Mouse (Mus musculus) midbrain, embryonic 15.5 days (tissue): ENCODE results near the gene Tymp. TPM values are rescaled to one million over a fixed set of nuclear protein-coding genes. Genes with fewer than 3 reads are reported as not detected.

Experiments used
- ATAC-seq: fragments of 200-750 bp; cut with Nextera tagmentation; replicated peaks from 2 replicates; pipeline ENCODE4 v1.8.0; 2017; ENCODE audit warnings: moderate TSS enrichment
- H3K27ac ChIP-seq: fragments of 300-500 bp; sonication (generic); 2 replicates; pipeline ENCODE4 v1.5.1; 2015; ENCODE audit warnings: mild to moderate bottlenecking, inconsistent platforms
- H3K27me3 ChIP-seq: fragments of 300-500 bp; sonication (generic); replicated peaks from 2 replicates; pipeline ENCODE4 v1.6.1; 2015; ENCODE audit warnings: inconsistent platforms
- H3K36me3 ChIP-seq: fragments of 300-500 bp; sonication (generic); replicated peaks from 2 replicates; pipeline ENCODE4 v1.6.1; 2015; ENCODE audit warnings: inconsistent platforms
- H3K4me1 ChIP-seq: fragments of 300-500 bp; sonication (generic); 2 replicates; pipeline ENCODE4 v1.6.1; 2015; ENCODE audit warnings: inconsistent platforms
- H3K4me2 ChIP-seq: fragments of 300-500 bp; sonication (generic); 2 replicates; pipeline ENCODE4 v1.6.1; 2015; ENCODE audit warnings: inconsistent platforms, mild to moderate bottlenecking, moderate library complexity
- H3K4me3 ChIP-seq: fragments of 300-500 bp; sonication (generic); 2 replicates; pipeline ENCODE4 v1.5.1; 2015; ENCODE audit warnings: mild to moderate bottlenecking, inconsistent platforms
- H3K9ac ChIP-seq: fragments of 300-500 bp; sonication (generic); 2 replicates; pipeline ENCODE4 v1.6.1; 2015; ENCODE audit warnings: mild to moderate bottlenecking, inconsistent platforms
- H3K9me3 ChIP-seq: fragments of 300-500 bp; sonication (generic); 2 replicates; pipeline ENCODE4 v1.6.1; 2016; ENCODE audit warnings: inconsistent platforms
- WGBS: fragments of 180-500 bp; shearing (Covaris S2); methylation state at CpG from one replicate; pipeline ENCODE4 v1.1.7; 2015; ENCODE audit warnings: mixed read lengths; 5-methylcytosine and 5-hydroxymethylcytosine counted together
- polyA plus RNA-seq: library from polyadenylated mRNA; unstranded; fragments of >200 nt; fragmentation: Nextera tagmentation; extraction: Ambion mirVana; gene quantifications from 2 replicates; pipeline ENCODE4 v1.2.1, GENCODE M21; 2015

Tymp gene
- polyA plus RNA-seq, result 2.1 and 2.7 TPM in 2 replicates

DNA sequence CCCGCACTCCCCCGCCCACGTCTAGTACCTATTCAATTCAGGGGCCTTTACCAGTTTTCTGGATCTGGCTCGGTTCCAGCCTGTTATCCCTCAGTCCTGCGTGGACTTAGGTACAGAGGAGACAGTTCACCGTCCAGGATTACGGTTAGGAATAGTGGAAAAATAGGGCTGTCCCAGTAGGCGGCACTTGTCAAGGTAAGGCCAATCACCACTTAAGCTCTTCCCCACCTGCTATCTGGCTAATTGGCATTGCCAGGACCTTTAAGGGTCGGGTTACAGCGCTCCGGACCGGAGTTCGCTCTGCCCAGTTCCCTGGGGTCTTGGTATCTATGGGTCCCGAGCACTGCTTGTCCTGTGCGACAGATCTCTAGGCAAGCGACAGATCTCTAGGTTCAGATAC lies at the start of gene Tymp:
Gene Tymp (minus strand): TSS at position 83 of the 400 bp plus-strand sequence.
- Histone ChIP-seq H3K4me1 (peaks cover 34% of the 10 kb centered on the region), H3K27ac (no peak within 1 kb of the TSS), H3K9ac (no peak within 1 kb of the TSS), H3K4me2 (no peak within 1 kb of the TSS), H3K27me3 (peaks cover 42% of the 10 kb centered on the region), H3K4me3 (no peak within 1 kb of the TSS), H3K36me3 (peaks cover 3% of the 10 kb centered on the region; the same call in 1 of the 2 replicates), H3K9me3 (no peaks in the 10 kb centered on the region)
- 24% methylated on average over 16 of the region's 16 CpGs for WGBS
- no peak for ATAC-seq

DNA sequence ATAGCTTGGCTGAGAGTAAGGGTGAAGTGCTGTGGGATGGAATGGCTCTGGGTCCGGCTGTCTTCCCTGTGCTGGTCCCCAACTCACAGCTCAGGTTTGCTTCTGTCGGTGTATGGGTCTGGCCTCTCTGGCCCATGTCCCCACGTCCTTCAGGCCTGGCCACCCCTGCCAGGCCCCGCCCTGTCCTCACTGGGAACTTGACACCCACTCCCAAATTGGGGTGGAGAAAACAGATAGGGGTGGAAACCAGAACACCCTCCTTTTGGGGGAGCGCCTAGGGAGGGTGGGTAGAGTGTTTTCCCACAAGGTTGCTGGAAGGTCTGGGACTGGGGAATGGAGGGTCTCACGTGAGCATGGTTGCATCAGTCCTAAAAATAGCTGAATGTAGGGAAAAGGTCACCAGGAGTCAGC lies 48.9 kb upstream of the Tymp start, which contains the start of gene Cpt1b:
Gene Cpt1b (minus strand): TSS at position 153 of the 411 bp plus-strand sequence.
- Histone ChIP-seq H3K9ac (no peak within 1 kb of the TSS), H3K4me1 (peaks cover 15% of the 10 kb centered on the region), H3K4me3 (no peak within 1 kb of the TSS), H3K36me3 (peaks cover 18% of the 10 kb centered on the region), H3K4me2 (no peak within 1 kb of the TSS), H3K9me3 (no peaks in the 10 kb centered on the region), H3K27ac (no peak within 1 kb of the TSS), H3K27me3 (no peaks in the 10 kb centered on the region)
- no peak for ATAC-seq
- WGBS, result 47% methylated on average over 6 of the region's 6 CpGs

DNA sequence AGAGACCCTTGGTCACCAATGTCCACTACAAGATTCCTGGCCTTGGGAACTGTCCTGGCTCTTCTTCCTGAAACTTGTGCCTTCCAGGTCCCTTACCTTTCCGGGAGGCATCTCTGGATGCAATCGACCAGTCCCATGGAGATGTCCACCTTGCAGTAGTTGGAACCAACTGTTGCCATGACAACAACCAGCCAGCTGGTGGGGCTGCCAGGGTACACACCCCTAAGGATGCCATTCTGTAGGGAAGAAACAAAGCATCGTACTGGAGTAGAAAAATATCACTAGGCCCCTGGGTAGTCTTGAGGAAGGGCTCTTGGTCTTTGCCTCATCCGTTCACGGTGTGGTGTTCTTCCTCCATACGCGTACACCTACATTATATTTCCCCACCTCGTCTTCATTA lies 47.8 kb upstream of the Tymp start:
- Histone ChIP-seq H3K27ac (no peak overlapping the region), H3K9me3 (no peaks in the 10 kb centered on the region), H3K9ac (no peak overlapping the region), H3K36me3 (peaks cover 23% of the 10 kb centered on the region), H3K27me3 (no peaks in the 10 kb centered on the region), H3K4me2 (no peak overlapping the region), H3K4me3 (no peak overlapping the region), H3K4me1 (peaks cover 11% of the 10 kb centered on the region)
- no peak for ATAC-seq
- WGBS, result 84% methylated on average over 8 of the region's 8 CpGs

DNA sequence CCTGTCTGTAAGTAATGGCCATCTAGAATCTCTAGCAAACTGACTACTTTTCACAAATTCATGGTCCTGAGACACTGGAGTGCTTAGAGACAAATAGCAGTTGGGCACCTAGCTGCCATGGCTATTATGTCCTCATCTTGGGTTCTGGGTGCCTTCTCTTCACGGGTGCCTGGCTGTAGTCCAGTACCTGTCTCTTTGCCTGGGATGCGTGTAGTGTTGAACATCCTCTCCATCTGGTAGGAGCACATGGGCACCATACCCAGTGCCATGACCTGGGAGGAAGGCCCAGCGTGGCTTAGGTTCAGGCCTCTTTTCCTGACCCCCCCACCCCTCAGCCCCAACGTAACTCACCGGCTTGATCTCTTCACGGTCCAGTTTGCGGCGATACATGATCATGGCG lies 45.1 kb upstream of the Tymp start:
- 96% methylated on average over 9 of the region's 9 CpGs for WGBS
- peaks cover 20% of the 10 kb centered on the region for H3K36me3 ChIP-seq
- H3K9me3 ChIP-seq, result no peaks in the 10 kb centered on the region
- H3K9ac ChIP-seq, result no peak overlapping the region
- H3K27me3 ChIP-seq, result no peaks in the 10 kb centered on the region
- H3K4me3 ChIP-seq, result no peak overlapping the region
- no peak for ATAC-seq
- no peak overlapping the region for H3K4me2 ChIP-seq
- no peak overlapping the region for H3K27ac ChIP-seq
- H3K4me1 ChIP-seq, result no peaks in the 10 kb centered on the region

DNA sequence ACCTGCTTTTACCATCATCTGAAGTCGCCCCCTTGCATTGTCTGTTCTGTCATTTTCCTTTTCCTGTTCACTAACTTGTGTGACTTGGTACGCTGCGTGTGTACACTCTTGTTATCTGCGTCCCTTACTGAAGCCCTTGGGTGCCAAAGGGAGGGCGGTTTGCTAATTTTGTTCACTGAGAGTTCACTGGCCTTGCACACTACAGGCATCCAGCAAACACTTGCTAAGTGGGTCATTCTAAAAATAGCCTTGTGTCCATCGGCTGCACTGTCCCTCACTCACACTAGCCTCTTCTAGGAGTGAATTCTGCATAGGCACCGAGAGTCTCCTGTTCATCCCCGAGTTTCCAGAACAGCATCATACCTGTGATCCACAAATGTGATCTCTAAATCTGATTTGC lies 38.4 kb upstream of the Tymp start:
- Histone ChIP-seq H3K27me3 (no peaks in the 10 kb centered on the region), H3K4me1 (no peaks in the 10 kb centered on the region), H3K4me3 (no peak overlapping the region), H3K36me3 (peaks cover 3% of the 10 kb centered on the region), H3K4me2 (no peak overlapping the region), H3K9me3 (no peaks in the 10 kb centered on the region), H3K9ac (no peak overlapping the region), H3K27ac (no peak overlapping the region)
- WGBS, result 87% methylated on average over 8 of the region's 8 CpGs
- ATAC-seq, result no peak

DNA sequence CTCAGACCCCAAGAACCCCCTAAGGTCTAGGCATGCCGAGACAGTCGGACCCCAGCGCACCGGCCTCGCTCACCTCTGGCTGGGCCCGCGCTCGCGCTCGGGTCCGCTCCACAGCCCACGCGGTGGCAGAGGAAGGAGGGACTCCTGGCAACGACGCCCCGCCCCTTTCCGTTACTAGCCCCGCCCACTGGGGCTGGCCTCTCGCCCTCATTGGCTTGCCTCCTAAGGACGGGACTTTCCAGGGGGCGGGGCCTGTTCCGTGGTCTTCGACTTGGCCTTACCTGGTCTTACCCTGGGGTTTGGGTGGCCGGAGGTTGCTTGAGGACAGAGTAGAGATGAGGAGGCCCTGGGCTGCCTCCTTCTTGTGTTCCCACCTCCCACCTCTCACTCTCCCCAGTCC lies 33.3 kb upstream of the Tymp start, which contains the start of gene Syce3:
Gene Syce3 (minus strand): TSS at position 386 of the 400 bp plus-strand sequence.
- H3K27me3 ChIP-seq, result no peaks in the 10 kb centered on the region
- no peak within 1 kb of the TSS for H3K4me2 ChIP-seq
- no peaks in the 10 kb centered on the region for H3K36me3 ChIP-seq
- H3K9ac ChIP-seq, result no peak within 1 kb of the TSS
- 87% methylated on average over 24 of the region's 24 CpGs for WGBS
- no peak within 1 kb of the TSS for H3K27ac ChIP-seq
- H3K4me3 ChIP-seq, result no peak within 1 kb of the TSS
- no peaks in the 10 kb centered on the region for H3K4me1 ChIP-seq
- ATAC-seq, result no peak
- no peaks in the 10 kb centered on the region; the same call in 1 of the 2 replicates for H3K9me3 ChIP-seq

DNA sequence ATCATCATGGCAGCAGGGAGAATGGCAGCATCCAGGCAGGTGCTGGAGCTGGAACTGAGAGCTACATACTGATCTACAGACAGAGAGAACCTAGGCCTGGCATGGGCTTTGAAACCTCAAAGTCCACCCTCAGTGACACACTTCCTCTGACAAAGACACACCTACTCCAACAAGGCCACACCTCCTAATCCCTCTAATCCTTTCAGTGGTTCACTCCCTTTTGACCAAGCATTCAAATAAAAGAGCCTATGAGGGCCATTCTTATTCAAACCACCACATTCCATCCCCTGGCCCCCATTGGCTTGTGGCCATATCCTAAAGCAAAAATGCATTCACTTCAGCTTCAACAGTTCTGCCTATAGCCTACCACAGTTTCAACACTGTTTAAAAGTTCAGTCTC lies 29.9 kb upstream of the Tymp start:
- H3K9me3 ChIP-seq, result no peaks in the 10 kb centered on the region; the same call in 1 of the 2 replicates
- no peak overlapping the region for H3K4me3 ChIP-seq
- H3K27me3 ChIP-seq, result no peaks in the 10 kb centered on the region
- no peak for ATAC-seq
- no peak overlapping the region for H3K4me2 ChIP-seq
- H3K36me3 ChIP-seq, result no peaks in the 10 kb centered on the region
- H3K27ac ChIP-seq, result no peak overlapping the region
- no peak overlapping the region for H3K9ac ChIP-seq
- H3K4me1 ChIP-seq, result no peaks in the 10 kb centered on the region

DNA sequence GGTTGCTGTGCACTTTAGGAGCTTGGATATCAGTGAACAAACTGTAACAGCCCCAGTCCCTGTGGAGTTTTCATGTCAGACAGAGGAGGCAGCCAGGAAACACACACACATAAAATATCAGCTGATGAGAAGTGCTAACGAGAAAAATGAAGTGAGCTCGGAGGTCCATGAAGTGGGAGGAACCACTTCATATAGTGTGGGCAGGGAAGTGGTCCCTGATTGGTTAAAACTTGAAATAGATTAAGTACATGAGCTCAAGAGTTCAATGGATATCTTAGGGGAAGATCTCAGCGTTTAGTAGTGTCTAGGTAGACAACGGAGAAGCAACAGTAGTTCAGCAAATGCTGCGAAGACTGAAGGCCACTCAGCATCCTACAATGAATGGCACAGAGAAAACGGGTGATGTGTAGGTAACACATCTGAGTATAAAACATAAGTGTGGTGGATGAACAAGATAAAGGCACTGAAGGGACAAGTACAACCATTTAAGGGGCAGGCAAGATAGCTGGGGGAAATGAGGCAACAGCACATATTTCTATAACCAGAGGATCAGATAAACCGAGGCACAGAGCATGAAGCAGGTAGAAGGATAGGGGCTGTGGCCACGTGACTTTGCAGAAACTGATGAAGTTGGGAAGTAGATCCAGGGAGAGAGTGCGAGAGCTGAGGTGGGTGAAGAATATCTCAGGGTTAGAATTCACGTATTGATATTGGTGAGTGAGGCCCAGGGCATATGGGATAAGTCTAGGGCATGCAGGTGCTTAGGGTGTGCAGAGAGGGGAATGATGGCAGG lies 28.2 kb upstream of the Tymp start:
- H3K4me2 ChIP-seq, result no peak overlapping the region
- WGBS, result 88% methylated on average over 10 of the region's 10 CpGs
- no peaks in the 10 kb centered on the region for H3K27me3 ChIP-seq
- H3K4me1 ChIP-seq, result no peaks in the 10 kb centered on the region
- no peak overlapping the region for H3K4me3 ChIP-seq
- ATAC-seq, result no peak
- no peak overlapping the region for H3K9ac ChIP-seq
- no peaks in the 10 kb centered on the region; the same call in 1 of the 2 replicates for H3K9me3 ChIP-seq
- H3K27ac ChIP-seq, result no peak overlapping the region
- H3K36me3 ChIP-seq, result no peaks in the 10 kb centered on the region

DNA sequence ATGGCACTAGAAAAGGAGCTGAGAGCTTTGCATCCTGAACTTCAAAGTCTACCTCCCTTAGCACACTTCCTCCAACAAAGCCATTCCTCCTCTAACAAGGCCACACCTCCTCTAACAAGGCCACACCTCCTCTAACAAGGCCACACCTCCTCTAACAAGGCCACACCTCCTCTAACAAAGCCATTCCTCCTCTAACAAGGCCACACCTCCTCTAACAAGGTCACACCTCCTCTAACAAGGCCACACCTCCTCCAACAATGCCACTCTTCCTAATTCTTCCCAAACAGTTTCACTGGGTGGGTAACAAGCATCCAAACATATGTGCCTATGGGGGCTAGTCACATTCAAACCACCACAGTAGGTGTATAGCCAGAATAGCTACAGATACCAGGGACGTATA lies 25.6 kb upstream of the Tymp start:
- Histone ChIP-seq H3K9me3 (no peaks in the 10 kb centered on the region), H3K36me3 (no peaks in the 10 kb centered on the region), H3K27me3 (no peaks in the 10 kb centered on the region), H3K4me2 (no peak overlapping the region), H3K27ac (no peak overlapping the region), H3K9ac (no peak overlapping the region), H3K4me3 (no peak overlapping the region), H3K4me1 (no peaks in the 10 kb centered on the region)
- no peak for ATAC-seq
- WGBS, result 87% methylated on average over 1 of the region's 1 CpGs

DNA sequence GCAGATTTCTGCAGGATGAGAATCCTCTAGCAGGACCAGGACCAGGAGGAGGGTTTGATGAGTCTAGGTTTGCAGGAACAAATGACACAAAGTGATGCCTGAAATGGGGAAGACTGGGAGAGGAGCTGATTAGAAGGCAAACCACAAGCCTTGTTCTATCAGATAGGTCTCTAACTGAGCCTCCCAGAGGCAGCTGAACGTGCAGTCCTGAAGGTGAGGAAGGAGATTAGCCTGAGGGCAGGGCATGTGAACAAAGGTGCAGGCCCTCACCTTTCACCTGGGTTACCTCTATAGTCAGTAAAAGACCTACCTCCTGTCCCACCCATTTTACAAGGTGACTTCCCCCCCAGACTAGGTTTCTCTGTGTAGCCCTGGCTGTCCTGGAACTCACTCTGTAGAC lies 22.9 kb upstream of the Tymp start:
- Histone ChIP-seq H3K4me3 (no peak overlapping the region), H3K4me1 (no peaks in the 10 kb centered on the region), H3K27ac (no peak overlapping the region), H3K9me3 (no peaks in the 10 kb centered on the region), H3K4me2 (no peak overlapping the region), H3K36me3 (no peaks in the 10 kb centered on the region), H3K27me3 (no peaks in the 10 kb centered on the region), H3K9ac (no peak overlapping the region)
- 56% methylated on average over 1 of the region's 1 CpGs for WGBS
- ATAC-seq, result no peak

DNA sequence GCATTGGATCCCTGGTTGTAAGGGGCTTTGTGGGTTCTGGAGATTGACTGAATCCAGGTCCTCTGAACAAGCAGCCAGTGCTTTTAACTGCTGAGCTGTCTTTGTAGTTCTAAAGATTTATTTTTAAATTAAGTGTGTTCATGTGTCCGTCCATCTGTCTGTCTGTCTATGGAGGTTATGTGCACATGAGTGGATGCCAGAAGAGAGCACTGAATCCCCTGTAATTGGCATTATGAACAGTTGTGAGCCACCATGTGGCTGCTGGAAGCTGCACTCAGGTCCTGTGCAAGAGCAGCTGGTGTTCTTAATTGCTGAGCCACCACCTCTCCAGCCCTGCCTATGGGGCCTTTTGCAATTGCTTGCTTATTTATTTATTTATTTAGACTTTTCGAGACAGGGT lies 21.3 kb upstream of the Tymp start:
- H3K27me3 ChIP-seq, result no peaks in the 10 kb centered on the region
- no peaks in the 10 kb centered on the region for H3K4me1 ChIP-seq
- H3K9ac ChIP-seq, result no peak overlapping the region
- H3K4me3 ChIP-seq, result no peak overlapping the region
- H3K9me3 ChIP-seq, result no peaks in the 10 kb centered on the region
- H3K36me3 ChIP-seq, result no peaks in the 10 kb centered on the region
- H3K4me2 ChIP-seq, result no peak overlapping the region
- no peak for ATAC-seq
- no peak overlapping the region for H3K27ac ChIP-seq
- 79% methylated on average over 2 of the region's 2 CpGs for WGBS

DNA sequence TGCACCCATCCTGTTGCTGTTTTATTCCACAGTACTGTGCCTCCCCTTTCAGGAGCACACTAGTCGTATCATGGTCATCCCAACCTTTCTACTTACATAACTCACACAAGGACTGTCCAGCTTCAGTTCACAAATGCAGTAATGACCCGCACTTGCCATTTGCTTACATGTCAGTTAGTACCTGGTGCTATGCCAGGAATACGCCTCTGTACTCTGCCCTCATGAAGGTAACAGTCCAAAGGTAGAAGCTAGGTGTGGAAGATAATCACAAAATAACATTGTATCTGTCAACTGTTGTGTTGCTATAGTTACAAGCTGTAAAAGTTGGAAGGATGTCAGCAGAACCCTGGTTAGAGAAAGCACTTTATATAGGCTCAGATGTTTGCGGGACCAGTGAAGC lies 20.0 kb upstream of the Tymp start:
- Histone ChIP-seq H3K36me3 (no peaks in the 10 kb centered on the region), H3K9ac (no peak overlapping the region)
- 93% methylated on average over 4 of the region's 4 CpGs for WGBS

DNA sequence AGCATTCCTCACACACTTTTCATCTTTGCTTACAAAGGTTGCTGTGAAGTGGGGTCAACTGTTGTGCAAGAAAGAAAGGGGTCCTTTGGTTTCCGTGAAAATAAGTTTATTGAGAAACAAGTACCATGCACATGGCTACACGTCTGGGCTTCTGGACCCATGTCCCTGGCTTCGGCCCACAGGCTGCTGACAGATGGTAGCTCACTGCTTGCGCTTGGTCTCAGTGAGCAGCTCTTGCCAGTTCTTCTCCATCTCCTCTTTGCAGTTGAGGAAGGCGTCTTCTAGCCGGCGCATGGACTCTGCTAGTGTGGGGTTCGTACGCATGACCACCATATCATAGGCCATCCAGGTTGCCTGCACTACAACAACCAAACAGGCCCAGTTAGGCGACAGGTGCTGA lies 13.2 kb upstream of the Tymp start:
- H3K4me3 ChIP-seq, result no peak overlapping the region
- no peaks in the 10 kb centered on the region for H3K27me3 ChIP-seq
- no peak overlapping the region for H3K9ac ChIP-seq
- ATAC-seq, result no peak
- no peaks in the 10 kb centered on the region for H3K4me1 ChIP-seq
- no peak overlapping the region for H3K4me2 ChIP-seq
- 91% methylated on average over 10 of the region's 10 CpGs for WGBS
- H3K27ac ChIP-seq, result no peak overlapping the region
- no peaks in the 10 kb centered on the region for H3K9me3 ChIP-seq
- no peaks in the 10 kb centered on the region for H3K36me3 ChIP-seq

More for the DNA sequence above, 20.0 kb upstream of the Tymp start:
- Histone ChIP-seq H3K4me3 (no peak overlapping the region), H3K4me2 (no peak overlapping the region), H3K27me3 (no peaks in the 10 kb centered on the region), H3K9me3 (no peaks in the 10 kb centered on the region), H3K4me1 (no peaks in the 10 kb centered on the region), H3K27ac (no peak overlapping the region)
- no peak for ATAC-seq
